Mouse (Mus musculus) kidney, postnatal 10 days (tissue): ENCODE results near the gene Klk12.

Experiments
- DNase-seq: peaks from one replicate; pipeline ENCODE4 v3.0.0; 2021; ENCODE audit warnings: mixed read lengths

Klk12 gene

DNA sequence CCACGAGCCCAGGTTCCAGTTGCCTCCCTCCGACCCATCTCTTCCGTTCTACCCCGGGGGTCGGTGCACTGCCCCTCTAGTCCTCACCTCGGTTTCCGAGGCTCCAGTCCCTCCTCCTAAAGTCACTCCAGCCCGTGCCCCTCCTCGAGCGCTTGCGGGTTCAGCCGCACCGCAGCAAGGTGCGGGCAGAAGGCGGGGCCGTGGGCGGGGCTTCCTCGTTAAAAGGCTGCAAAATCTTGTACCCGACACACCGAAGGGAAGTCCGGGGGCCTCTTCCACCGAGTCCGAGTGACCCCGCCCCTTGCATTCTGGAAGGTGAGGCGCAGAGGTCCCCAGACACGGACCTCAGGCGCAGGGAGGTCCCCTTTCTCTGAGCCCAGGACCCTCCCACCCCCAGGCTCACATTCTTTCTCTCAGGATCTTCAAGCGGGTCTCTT is 28.7 kb downstream of the Klk12 start, which contains the start of gene Klk8:
Klk8 (plus strand) TSS at position 245 of the 437 bp plus-strand sequence.
- peak; percentile 42 for DNase-seq

DNA sequence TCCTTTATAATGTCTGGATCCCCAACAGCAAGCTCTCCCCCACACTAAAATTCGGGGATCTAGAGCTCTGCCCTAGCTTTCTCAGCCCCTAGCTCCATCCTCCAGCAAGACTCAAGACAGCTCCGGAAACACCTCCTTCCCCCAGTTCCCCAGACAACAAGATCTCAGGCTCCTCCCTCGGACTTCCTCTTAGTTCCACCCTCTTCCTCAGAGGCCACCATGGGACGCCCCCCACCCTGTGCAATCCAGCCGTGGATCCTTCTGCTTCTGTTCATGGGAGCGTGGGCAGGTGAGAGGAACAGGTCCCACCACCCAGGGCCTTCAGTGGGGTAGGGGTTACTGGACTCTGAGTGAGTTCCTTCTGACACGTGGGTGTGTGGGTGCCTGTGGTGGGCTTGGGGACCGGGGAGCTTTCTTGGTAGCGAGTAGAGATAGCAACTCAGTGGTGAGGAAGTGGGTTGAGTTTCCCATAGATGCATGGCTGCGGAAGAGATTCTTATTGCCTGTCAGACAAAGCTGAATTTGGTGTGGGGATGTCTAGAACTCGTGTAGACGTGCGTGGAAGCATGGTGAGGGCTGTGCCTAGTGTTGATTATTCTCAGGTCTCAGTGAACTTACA is 29.3 kb downstream of the Klk12 start:
- DNase-seq: peak; percentile 16

DNA sequence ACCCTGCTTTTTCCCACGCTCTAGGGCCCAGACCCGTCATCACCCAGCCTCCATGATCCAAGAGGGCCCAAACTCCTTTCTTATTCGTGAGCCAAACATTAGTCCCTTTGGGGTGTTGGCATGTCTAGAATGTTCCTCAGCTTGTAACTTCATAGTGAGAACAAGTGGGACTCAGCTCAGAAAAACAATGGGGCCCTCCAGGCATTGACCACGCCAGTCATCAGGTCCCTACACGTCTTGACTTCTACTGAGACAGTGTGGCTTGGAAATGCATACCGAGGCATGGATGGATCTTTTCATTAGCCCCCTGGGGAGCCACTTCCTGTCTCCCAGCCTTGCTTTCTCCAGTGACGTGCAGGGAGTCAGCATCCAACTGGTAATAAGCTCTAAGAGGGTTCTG is 31.2 kb downstream of the Klk12 start:
- DNase-seq: no peak

DNA sequence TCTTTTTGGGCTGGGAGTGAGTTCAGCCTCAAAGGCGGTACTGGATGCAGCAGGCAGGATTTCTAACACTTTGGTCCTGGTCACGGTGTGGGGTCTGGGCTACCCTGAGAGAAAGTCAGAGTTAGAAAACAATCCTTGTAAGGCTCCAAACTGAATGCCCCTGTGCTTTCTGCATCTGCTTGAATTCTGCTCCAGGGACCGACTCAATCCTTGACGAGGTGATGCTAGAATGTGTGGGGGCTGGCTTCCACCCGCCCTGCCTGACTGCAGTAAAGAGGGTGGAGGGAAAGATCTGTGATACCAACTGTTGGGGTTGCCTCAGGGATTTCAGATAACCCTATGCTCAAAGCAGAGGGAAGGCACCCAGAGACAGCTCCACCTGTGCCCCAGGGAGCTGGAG is 42.3 kb downstream of the Klk12 start, which contains the start of gene Klk7:
Klk7 (plus strand) TSS at position 301 of the 400 bp plus-strand sequence.
- no peak for DNase-seq

DNA sequence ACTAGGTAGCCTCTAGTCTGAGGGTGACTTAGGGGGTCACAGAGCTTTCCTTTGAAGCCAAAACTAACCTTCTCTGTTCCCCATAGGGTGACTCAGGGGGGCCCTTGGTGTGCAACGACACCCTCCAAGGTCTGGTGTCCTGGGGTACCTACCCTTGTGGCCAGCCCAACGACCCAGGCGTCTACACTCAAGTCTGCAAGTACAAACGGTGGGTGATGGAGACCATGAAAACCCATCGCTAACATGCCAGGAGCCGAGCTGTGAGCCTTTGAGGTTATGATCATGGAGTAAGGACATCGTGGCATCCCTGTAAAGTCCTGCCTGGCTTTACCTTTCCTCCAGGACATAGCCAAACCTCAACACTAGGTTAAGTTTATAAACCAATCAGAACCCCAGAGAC is 46.5 kb downstream of the Klk12 start:
- no peak for DNase-seq

DNA sequence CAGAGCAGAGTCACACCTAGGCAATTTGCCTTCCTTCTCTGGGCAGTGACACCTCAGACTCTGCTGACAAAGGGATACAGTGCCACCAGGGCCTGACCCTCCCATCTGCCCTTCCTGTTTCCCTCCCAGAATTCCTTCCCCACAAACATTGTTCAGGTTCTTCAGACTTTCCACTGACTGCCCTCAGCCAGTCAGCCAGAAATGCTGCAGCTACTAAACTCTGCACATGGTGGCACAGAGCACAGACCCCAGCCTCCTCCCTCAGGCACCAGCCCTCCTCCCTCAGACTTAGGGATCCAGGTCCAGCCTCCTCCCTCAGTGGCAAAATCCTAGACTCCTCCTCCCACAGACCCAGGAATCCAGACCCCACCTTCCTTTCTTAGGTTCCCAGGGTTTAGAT is 48.0 kb downstream of the Klk12 start:
- DNase-seq: no peak

DNA sequence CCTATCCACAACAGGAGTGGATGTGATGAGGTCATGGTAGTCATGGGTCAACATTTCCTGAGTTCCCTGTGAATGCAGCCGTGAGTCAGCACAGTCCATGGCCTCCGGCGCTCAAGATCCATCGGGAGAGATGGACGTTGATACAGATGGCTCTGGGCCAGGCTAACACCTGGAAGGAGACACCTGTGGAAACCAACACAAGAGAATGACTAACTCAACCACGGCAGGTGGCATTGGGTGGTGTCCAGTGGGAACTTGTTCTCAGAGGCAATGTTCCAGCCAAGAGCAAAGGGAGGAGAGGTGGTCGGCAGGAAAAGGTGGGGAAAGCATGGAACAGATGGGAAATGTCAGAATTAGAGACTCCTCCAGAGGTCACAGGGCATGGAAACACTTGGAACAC is 52.9 kb downstream of the Klk12 start:
- DNase-seq: no peak
